Mouse (Mus musculus) olfactory bulb, adult 2 months (tissue): Measurements from ENCODE around the gene Map3k20.

Experiments
- CTCF ChIP-seq: fragments of 200-500 bp; IDR thresholded peaks from 2 replicates; pipeline ENCODE4 v1.5.1; 2012; ENCODE audit warnings: low read depth, mild to moderate bottlenecking, low read length, moderate library complexity; ENCODE audit not compliant: insufficient read depth
- POLR2A ChIP-seq: fragments of 200-500 bp; IDR thresholded peaks from 2 replicates; pipeline ENCODE4 v1.6.1; 2012; ENCODE audit warnings: mild to moderate bottlenecking, low read depth, low read length, moderate library complexity; ENCODE audit not compliant: insufficient read depth

DNA sequence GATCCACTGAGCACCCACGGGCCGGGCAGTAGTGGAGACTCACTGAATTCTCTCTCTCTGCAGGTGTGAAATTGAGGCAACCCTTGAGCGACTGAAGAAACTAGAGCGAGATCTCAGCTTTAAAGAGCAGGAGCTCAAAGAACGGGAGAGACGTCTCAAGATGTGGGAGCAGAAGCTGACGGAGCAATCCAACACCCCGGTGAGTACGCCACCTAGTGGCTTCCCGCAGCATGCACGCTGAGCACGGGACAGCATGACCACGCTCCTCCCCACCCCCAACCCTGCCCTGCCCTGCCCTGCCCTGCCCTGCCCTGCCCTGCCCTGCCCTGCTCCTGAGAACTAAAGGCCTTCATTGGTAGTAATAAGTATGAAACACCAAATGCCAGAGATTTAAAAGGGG is 112.8 kb downstream of the Map3k20 start:
- peak; percentile 39; the same call in 1 of the 2 replicates for TF ChIP-seq CTCF
- TF ChIP-seq POLR2A, result no peak
